Mouse (Mus musculus) macrophage (primary cell): ENCODE results near the gene Gtf2h5. TPM values are rescaled to one million over a fixed set of nuclear protein-coding genes. Genes with fewer than 3 reads are reported as not detected.
A peak's percentile ranks its signal among the peaks of the same experiment; 100 is the strongest.

Source experiments
- H3K27ac ChIP-seq: fragments of 350-480 bp; formaldehyde crosslinking; 2 replicates; pipeline ENCODE4 v1.9.0; 2021
- H3K36me3 ChIP-seq: fragments of 350-480 bp; formaldehyde crosslinking; 2 replicates; pipeline ENCODE4 v1.9.0; 2021; ENCODE audit errors: inconsistent target
- H3K4me3 ChIP-seq: fragments of 350-480 bp; formaldehyde crosslinking; 2 replicates; pipeline ENCODE4 v1.9.0; 2021; ENCODE audit errors: inconsistent target
- H3K79me2 ChIP-seq: fragments of 350-480 bp; formaldehyde crosslinking; 2 replicates; pipeline ENCODE4 v1.9.0; 2021; ENCODE audit errors: inconsistent target
- WGBS: methylation state at CpG from one replicate; pipeline ENCODE4 v1.1.7; 2026; ENCODE audit warnings: inconsistent platforms; ENCODE audit not compliant: missing documents; 5-methylcytosine and 5-hydroxymethylcytosine counted together
- polyA plus RNA-seq: library from polyadenylated mRNA; stranded (reverse); fragments of 250-400 nt; gene quantifications from 3 replicates; pipeline ENCODE4 v1.2.4, GENCODE M21; 2018; ENCODE audit warnings: inconsistent platforms
- total RNA-seq, 78 experiments: library from RNA; depleted of rRNA; stranded (reverse); fragments of 250-400 nt; gene quantifications; 1 replicate in 9 of 78; 2 replicates in 24 of 78; 3 replicates in 43 of 78; 4 replicates in 2 of 78; pipeline ENCODE4 v1.2.4; 2018; ENCODE audit warnings: inconsistent platforms in 56 of 78

Gtf2h5 gene
- 10 to 100 TPM in 16 of 26 experiments, 1 to 10 TPM in 10; 3.1 to 25.4 (median 10.4) TPM for total RNA-seq (2018; cell fraction: chromatin; rRNA removed)
- 10 to 100 TPM; 38.6 to 63.9 (median 51.7) TPM for total RNA-seq (2018; cell fraction: cytosol; rRNA removed)
- total RNA-seq (2018; cell fraction: nucleus; rRNA removed), result 10 to 100 TPM in 23 of 26 experiments, 1 to 10 TPM in 3; 5.7 to 46.1 (median 17.8) TPM
- polyA plus RNA-seq, result 32.2 to 52.2 TPM (median 36.2 TPM) in 3 replicates

DNA sequence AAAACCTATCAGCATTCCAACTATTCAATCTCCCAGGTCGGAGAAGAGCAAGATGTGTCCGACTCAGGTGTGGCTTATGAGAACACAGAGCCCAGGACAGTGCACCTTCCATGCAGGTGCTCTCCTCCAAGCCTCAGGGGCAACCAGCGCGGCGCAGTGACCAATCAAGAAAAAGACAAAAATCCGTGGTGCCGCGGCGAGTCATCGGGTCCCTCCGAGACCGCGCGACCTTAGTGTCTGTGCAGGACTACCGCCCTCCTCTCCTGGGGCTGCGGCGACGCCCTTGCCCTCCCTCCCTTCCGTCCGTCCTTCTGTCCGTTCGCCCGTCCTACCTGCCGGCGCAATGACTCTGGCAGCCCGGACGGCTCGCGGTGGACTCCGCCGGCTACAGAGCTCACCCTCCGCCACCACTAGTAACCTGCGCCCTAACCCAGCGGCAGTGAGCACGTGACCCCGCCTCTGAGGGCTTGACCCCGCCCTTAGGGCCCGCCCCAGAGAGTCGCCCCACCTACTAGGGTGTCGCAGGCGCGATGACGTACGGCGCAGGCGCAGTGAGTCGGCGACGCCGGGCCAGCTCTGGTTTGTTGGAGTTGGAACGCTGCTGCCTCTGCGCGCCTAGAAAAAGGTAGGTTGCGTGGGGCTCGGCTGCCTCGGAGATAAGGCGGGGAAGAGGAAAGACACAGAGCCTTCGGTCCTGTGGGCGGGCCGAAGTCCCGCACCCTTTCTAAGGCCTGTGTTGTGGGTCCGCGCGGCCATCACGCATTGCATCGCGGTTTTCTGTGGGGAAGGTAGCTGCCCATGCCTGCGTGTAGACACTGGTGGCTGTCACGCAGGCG, at the start of gene Gtf2h5, which contains the start of gene Serac1:
Gene Gtf2h5 (plus strand): TSS at position 500 of the 836 bp plus-strand sequence.
Gene Serac1 (minus strand): TSS at position 455 of the 836 bp plus-strand sequence.
- Histone ChIP-seq H3K79me2 (peaks cover 57% of the 10 kb centered on the region), H3K27ac (peak within 1 kb of the TSS; percentile 44), H3K36me3 (peaks cover 16% of the 10 kb centered on the region), H3K4me3 (peak within 1 kb of the TSS; percentile 92)
- WGBS, result under 1% methylated on average over 70 of the region's 70 CpGs

GRCm38 (mm10) chr17:6035661-6036060, 43.9 kb upstream of the Gtf2h5 start:
- H3K27ac ChIP-seq, result no peak overlapping the region
- peaks cover 57% of the 10 kb centered on the region; the same call in 1 of the 2 replicates for H3K36me3 ChIP-seq
- no peak overlapping the region for H3K4me3 ChIP-seq
- WGBS, result 96% methylated on average over 8 of the region's 8 CpGs
- H3K79me2 ChIP-seq, result no peaks in the 10 kb centered on the region

DNA sequence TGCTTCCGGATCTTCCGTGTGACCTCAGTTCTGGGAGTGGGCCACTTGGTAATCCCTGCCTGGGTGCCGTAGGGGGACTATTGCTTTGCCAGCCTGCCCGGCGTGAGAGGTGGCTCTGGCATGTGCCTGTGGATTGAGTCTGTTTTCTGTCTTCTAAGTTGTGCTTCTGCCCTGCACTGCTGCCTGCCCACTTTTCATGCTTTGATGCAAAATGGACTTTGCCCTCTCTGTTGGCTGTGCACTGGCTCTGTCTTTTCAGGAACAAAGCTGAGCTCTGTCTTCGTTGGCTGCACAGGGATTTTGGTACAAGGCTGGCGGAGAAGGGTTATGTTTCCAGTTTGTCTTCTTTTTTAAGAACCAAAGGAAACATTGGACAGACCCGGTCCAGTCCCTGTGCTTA, 43.1 kb upstream of the Gtf2h5 start:
- Histone ChIP-seq H3K79me2 (no peaks in the 10 kb centered on the region), H3K36me3 (peaks cover 58% of the 10 kb centered on the region; the same call in 1 of the 2 replicates), H3K4me3 (no peak overlapping the region), H3K27ac (no peak overlapping the region)
- 89% methylated on average over 7 of the region's 8 CpGs for WGBS

- Histone ChIP-seq H3K27ac (no peak overlapping the region), H3K79me2 (no peaks in the 10 kb centered on the region), H3K36me3 (peaks cover 58% of the 10 kb centered on the region; the same call in 1 of the 2 replicates), H3K4me3 (no peak overlapping the region)
- 94% methylated on average over 11 of the region's 11 CpGs for WGBS
Measured at GRCm38 (mm10) chr17:6036872-6037271, 42.7 kb upstream of the Gtf2h5 start.

DNA sequence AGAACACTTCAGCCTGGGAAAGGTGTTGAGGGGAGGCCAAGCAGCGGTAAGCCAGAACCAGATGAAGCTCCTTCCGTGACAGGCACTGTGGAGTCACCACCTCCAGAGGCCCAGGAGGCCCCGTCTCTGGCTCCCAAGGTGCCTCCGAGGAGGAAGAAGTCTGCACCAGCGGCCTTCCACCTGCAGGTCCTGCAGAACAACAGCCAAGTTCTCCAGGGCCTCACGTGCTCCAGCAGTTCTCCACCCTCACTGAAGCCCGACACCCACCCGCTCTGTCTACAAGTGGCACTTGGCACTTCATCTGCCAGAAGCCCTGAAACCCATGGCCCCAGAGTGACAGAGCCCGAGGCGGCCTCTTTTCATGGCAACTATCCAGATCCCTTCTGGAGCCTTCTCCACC, 42.1 kb upstream of the Gtf2h5 start:
- 92% methylated on average over 10 of the region's 10 CpGs for WGBS
- Histone ChIP-seq H3K27ac (no peak overlapping the region), H3K79me2 (no peaks in the 10 kb centered on the region), H3K36me3 (peaks cover 58% of the 10 kb centered on the region), H3K4me3 (no peak overlapping the region)

GRCm38 (mm10) chr17:6052801-6053200, 26.8 kb upstream of the Gtf2h5 start:
- H3K27ac ChIP-seq, result no peak overlapping the region
- 89% methylated on average over 4 of the region's 4 CpGs for WGBS
- H3K4me3 ChIP-seq, result no peak overlapping the region
- H3K36me3 ChIP-seq, result peaks cover 51% of the 10 kb centered on the region
- no peaks in the 10 kb centered on the region for H3K79me2 ChIP-seq

GRCm38 (mm10) chr17:6054934-6055355, 24.6 kb upstream of the Gtf2h5 start:
- H3K4me3 ChIP-seq, result no peak overlapping the region
- H3K79me2 ChIP-seq, result no peaks in the 10 kb centered on the region
- WGBS, result 40% methylated on average over 5 of the region's 5 CpGs
- no peak overlapping the region for H3K27ac ChIP-seq
- H3K36me3 ChIP-seq, result peaks cover 46% of the 10 kb centered on the region

GRCm38 (mm10) chr17:6062793-6063192, 16.8 kb upstream of the Gtf2h5 start:
- H3K79me2 ChIP-seq, result no peaks in the 10 kb centered on the region
- H3K36me3 ChIP-seq, result peaks cover 66% of the 10 kb centered on the region
- no peak overlapping the region for H3K27ac ChIP-seq
- 93% methylated on average over 7 of the region's 8 CpGs for WGBS
- no peak overlapping the region for H3K4me3 ChIP-seq

GRCm38 (mm10) chr17:6063532-6063931, 16.1 kb upstream of the Gtf2h5 start:
- H3K79me2 ChIP-seq, result no peaks in the 10 kb centered on the region
- H3K36me3 ChIP-seq, result peaks cover 69% of the 10 kb centered on the region
- H3K4me3 ChIP-seq, result no peak overlapping the region
- H3K27ac ChIP-seq, result no peak overlapping the region
- WGBS, result 71% methylated on average over 5 of the region's 5 CpGs

DNA sequence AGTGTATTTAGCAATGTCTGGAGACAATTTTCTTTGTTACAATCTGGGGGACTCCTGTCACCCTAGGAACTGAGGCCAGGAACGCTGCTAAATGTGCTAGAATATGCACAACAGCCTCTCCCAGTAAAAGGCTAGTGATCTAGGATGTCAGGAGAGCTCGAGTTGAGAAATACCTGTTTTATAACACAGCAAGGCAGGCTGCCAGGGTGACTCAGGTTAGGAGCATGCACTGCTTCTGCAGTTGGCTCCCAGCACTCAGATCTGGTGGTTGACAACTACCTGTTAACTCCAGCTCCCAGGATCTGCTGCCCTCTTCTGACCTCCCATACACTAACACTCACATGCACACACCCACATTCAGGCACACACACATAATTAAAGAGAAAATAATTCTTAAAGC, 13.6 kb upstream of the Gtf2h5 start:
- no peaks in the 10 kb centered on the region for H3K79me2 ChIP-seq
- H3K27ac ChIP-seq, result no peak overlapping the region
- 94% methylated on average over 2 of the region's 2 CpGs for WGBS
- no peak overlapping the region for H3K4me3 ChIP-seq
- H3K36me3 ChIP-seq, result peaks cover 53% of the 10 kb centered on the region

- peaks cover 57% of the 10 kb centered on the region for H3K36me3 ChIP-seq
Measured at GRCm38 (mm10) chr17:6067613-6068012, 12.0 kb upstream of the Gtf2h5 start.

GRCm38 (mm10) chr17:6069866-6070265, 9.7 kb upstream of the Gtf2h5 start:
- Histone ChIP-seq H3K4me3 (no peak overlapping the region), H3K79me2 (no peaks in the 10 kb centered on the region), H3K27ac (no peak overlapping the region), H3K36me3 (peaks cover 49% of the 10 kb centered on the region; the same call in 1 of the 2 replicates)
- WGBS, result 88% methylated on average over 6 of the region's 6 CpGs

More at GRCm38 (mm10) chr17:6067613-6068012, 12.0 kb upstream of the Gtf2h5 start:
- no peak overlapping the region for H3K27ac ChIP-seq
- H3K4me3 ChIP-seq, result no peak overlapping the region
- H3K79me2 ChIP-seq, result no peaks in the 10 kb centered on the region
- 93% methylated on average over 7 of the region's 7 CpGs for WGBS

GRCm38 (mm10) chr17:6073405-6073804, 6.2 kb upstream of the Gtf2h5 start:
- peaks cover 30% of the 10 kb centered on the region for H3K79me2 ChIP-seq
- H3K27ac ChIP-seq, result no peak overlapping the region
- no peak overlapping the region for H3K4me3 ChIP-seq
- 93% methylated on average over 7 of the region's 7 CpGs for WGBS
- H3K36me3 ChIP-seq, result peaks cover 23% of the 10 kb centered on the region; the same call in 1 of the 2 replicates

GRCm38 (mm10) chr17:6083323-6083890, 3.8 kb downstream of the Gtf2h5 start:
- H3K4me3 ChIP-seq, result no peak overlapping the region
- H3K36me3 ChIP-seq, result peaks cover 36% of the 10 kb centered on the region
- H3K27ac ChIP-seq, result no peak overlapping the region
- H3K79me2 ChIP-seq, result peaks cover 27% of the 10 kb centered on the region
- 87% methylated on average over 5 of the region's 5 CpGs for WGBS

GRCm38 (mm10) chr17:6091604-6092003, 12.0 kb downstream of the Gtf2h5 start:
- H3K4me3 ChIP-seq, result no peak overlapping the region
- no peaks in the 10 kb centered on the region for H3K36me3 ChIP-seq
- 85% methylated on average over 6 of the region's 6 CpGs for WGBS
- H3K79me2 ChIP-seq, result no peaks in the 10 kb centered on the region
- no peak overlapping the region for H3K27ac ChIP-seq
